Mouse (Mus musculus) retina, adult 2 months (tissue): ENCODE data around the gene Oscp1.

Experiments
- DNase-seq: peaks from one replicate; pipeline ENCODE4 v3.0.0-alpha.2; 2012; ENCODE audit warnings: low read depth, low spot score

Oscp1 gene

GRCm38 (mm10) chr4:126058134-126058996 lies at the start of gene Oscp1:
TSS of gene Oscp1 (plus strand) at chr4:126058565.
- peak; percentile 80 for DNase-seq

DNA sequence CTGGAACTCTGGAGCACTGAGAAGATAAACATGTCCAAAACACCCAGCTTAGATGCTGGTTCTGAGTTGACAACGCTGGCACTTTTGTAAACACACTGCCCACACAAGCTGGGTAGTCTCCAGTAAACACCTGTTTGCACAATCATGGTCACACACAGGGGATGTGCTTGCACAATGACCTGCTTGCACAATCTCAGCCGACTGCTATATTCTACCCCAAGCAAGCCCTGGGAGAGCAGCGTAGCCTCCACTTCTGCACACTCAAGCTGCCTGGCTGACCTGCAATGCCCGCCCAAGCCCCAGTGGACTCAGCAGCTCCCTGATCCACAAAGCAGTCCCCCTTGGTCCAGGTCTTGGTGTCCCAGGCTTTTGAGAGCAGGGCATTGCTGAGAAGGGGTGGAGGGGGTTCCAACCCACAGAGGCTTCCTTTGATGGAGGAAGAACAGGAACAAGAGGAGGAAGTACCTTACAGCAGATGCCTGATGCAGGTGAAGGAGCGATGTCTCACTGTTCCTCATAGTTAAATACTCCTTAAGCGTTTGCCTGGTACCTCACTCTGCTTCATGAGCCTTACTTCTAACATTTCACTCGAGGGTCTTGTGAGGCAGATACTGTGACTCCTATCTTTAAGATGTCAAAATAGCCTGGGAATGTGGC lies 40.6 kb upstream of the Oscp1 start:
- no peak for DNase-seq

DNA sequence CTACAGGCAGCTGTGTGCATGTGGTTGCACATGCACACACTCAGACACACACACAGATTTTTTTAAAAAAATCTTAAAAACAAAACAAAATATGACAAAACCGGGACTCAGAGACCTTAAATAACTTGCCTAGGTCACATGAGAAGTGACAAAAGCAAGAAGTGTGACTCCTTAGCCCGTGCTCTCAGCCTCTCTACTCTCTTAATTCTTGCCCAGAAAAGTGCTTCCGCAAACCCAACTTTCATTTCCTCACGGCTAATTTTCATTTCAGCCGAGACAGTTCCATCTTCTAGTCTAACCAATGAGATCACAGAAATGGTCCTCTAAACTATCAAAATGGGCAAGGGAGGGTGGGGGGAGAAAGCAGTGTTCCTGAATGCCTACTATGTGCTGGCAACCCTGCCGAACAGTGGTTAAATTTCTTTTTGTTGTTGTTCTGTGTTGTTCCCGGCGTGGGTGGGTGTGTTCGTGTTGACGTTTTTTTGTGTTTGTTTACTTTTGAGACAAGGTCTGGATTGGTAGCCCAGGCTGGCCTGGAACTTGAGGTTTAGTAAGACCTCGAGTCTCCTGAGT lies 39.3 kb upstream of the Oscp1 start:
- no peak for DNase-seq

- DNase-seq = no peak
These were observed 34.0 kb upstream of the Oscp1 start, which contains the start of gene Csf3r for GRCm38 (mm10) chr4:126024303-126024900. TSS of gene Csf3r (plus strand) at chr4:126024550.

DNA sequence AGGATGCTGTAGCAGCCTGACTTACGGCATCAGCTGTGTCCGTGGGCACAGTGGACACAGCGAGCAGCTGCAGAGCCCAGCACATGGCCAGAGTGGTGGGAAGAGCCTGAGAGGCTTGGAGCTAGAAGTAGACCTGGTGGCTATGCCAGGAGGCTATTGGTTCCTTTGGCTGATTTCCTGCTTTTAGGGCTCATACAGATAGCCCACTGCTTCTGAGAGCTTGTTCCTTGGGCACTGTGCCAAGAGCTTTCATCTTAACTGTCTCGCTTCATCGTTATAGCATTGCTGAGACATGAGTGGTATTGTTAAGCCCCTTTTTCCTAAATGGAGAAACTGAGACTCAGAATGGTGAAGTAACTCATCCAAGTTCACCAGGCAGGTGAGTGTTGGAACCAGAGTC lies 32.6 kb upstream of the Oscp1 start:
- no peak for DNase-seq

- no peak for DNase-seq
These were observed 30.4 kb upstream of the Oscp1 start for GRCm38 (mm10) chr4:126027980-126028379.

DNA sequence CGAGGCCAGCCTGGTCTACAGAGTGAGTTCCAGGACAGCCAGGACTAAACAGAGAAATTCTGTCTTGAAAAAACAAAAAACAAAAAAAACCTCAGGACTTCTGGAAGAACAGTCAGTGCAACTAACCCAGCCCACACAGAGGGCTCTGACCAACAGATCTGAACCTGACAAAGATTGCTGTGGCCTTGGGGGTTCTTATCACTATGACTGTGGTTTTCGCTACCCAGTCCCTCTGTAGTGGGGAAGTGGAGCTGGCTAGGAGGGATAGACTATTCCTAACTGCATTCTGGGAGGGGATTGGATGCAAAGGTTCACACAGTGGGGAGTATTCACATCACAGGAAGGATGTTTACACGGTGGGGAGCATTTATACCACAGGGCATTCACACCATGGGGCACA lies 29.3 kb upstream of the Oscp1 start:
- no peak for DNase-seq

DNA sequence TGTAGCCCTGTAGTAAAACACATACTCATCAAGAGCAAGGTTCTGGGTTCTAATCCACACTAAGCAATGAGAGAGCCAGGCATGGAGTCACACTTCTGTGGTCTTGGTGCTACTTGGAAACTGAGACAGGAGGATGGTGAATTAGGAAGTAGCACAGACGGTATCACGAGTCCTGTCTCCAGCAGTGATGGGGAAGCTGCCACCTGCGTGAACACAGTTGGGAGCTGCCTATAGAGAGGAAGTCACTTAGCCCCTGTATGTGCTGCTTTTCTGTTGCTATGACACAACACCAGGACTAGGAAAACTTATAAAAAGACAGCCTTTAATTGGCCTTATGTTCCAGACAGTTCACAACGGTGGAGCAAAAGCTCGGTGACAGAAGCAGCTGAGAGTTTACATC lies 27.7 kb upstream of the Oscp1 start:
- no peak for DNase-seq

GRCm38 (mm10) chr4:126035413-126035812 lies 23.0 kb upstream of the Oscp1 start:
- DNase-seq = no peak

- DNase-seq = peak; percentile 57
These were observed 11.3 kb upstream of the Oscp1 start, which contains the start of gene Mrps15 for GRCm38 (mm10) chr4:126046851-126047585. TSS of gene Mrps15 (plus strand) at chr4:126046925.

DNA sequence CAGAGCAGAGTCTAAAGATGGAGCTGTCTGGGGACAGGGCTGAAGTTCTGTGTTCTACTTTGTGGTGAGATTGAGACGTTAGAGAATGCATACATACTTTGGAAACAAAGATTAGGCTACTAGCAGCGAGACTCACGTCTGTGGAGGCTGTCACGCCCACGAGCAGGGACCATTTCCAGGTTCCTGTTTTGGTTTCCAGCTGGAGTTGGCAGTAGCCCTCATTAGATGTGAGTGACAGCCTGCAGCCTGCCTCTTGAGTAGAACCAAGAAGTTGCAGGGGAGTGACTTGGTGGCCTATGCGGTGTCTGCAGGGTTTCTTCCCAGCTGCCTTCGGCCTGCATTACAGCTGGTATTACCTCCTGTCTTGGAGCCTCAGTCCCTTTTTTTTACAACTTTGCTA lies 6.7 kb upstream of the Oscp1 start:
- no peak for DNase-seq

DNA sequence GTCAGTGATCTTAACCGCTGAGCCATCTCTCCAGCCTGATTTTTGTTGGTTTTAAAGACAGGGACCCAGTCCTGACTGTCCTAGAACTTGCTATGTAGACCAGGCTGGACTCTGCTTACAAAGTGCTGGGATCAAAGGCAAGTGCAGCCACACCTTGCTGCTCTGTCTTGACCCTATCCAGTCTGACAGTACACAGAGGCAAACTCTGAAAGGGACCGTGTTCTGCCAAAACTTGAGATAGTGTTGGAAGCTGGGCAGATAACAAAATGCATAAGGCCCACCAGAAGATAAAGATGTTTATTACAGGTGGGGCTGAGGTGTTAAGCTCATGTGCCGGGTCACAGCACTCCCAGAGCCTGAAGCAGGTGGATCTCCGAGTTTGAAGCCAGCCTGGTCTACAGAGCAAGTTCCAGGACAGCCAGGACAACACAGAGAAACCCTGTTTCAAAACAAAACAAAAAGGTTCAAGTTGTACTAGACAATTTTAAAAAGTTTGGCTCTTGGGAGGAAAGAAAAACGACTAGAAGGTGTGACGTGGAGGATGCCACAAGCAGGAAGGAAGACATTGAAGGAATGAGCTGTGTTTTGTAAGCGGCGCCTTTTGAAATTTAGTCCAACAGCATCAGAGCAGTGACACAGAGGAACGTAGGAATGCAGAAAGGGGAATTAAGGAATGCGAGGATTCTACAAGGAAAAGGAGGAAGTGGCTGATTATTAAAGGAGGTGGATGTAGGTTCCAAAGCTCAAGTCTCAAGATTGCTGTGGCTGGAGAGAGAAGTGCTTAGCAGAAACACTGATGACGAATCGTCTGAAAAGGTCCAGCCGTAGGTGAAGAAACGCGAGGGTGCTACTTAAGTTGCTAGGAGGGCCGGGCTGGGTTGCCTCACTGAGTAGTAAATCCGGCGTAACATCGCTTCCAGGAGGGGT lies 895 bp upstream of the Oscp1 start:
- DNase-seq = no peak

DNA sequence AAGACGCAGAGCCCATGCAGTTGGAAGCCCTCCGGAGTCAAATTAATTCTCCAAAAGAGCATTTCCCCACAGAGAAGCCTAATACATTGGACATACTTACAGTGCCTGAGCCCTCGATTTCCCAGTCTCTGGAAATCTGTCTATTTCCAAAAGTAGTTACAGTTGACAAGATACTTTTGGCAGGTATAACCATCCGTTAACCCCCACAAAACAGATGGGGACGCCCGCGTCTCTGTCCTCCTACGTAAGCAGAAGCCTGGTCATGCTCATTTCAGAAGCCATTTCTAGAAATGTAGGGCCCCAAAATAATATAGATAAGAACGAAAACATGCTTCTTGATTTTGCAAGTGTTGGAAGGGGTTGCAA lies 615 bp downstream of the Oscp1 start:
- no peak for DNase-seq

DNA sequence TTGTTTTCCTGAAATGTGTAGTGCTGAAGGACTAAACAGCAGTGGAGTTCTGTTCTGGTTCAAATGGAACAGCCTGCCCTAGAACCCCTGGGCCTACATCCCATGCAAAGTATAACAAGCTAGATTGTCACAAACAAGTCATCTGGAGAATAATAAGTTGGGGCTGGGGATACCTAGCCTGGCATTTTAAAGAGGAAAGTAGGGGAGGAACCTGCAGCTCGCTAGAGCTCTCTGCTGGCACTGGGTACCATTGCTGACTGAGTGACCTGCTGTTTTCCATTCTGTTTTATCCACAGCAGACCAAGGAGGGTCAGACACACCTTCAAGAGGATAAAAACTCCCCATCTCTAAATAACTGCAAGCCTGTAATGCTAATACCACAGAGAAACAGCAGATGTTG lies 4.5 kb downstream of the Oscp1 start:
- no peak for DNase-seq

GRCm38 (mm10) chr4:126065241-126065640 lies 6.9 kb downstream of the Oscp1 start:
- no peak for DNase-seq

GRCm38 (mm10) chr4:126067401-126068077 lies 9.2 kb downstream of the Oscp1 start:
- no peak for DNase-seq

- no peak for DNase-seq
These were observed 10.5 kb downstream of the Oscp1 start for GRCm38 (mm10) chr4:126068842-126069241.

DNA sequence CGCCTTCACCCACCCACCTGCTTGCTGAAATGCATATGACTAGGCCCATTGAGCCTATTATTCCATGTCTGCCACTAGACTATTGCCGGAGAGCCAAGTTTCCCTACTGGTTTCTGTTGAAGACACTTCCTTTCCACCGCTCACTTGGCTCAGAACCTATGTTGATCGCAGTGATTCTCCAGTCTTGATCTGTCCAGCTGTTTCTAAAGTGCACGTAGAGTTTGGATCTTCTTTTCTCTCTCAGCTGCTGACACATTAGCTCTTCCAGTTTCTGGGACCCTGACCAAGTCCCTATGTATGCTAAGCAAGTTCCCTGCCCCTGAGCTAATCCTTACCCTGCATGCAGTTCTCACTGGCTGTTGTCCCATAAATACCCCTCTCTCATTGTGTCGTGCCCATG lies 19.5 kb downstream of the Oscp1 start:
- no peak for DNase-seq

GRCm38 (mm10) chr4:126079266-126079665 lies 20.9 kb downstream of the Oscp1 start:
- DNase-seq = no peak

DNA sequence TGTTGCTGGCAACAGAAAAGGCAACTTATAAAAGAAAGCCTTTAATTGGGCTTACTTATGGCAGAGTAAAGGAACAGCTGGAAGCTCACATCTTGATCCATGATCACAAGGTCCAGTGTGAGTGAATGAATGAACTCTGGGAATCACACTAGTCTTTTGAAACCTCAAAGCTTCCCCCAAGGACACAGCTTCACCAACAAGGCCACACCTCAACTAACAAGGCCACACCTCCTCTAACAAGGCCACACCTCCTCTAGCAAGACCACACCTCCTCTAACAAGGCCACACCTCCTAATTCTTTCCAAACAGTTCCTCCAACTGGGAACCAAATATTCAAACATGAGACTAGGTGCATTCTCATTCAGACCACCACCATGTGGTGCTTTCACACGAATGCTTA lies 23.2 kb downstream of the Oscp1 start:
- DNase-seq = no peak
